Mouse (Mus musculus): ENCODE measurements around the gene Morc3.
A peak's percentile ranks its signal among the peaks of the same experiment; 100 is the strongest.

The Morc3 gene

DNA sequence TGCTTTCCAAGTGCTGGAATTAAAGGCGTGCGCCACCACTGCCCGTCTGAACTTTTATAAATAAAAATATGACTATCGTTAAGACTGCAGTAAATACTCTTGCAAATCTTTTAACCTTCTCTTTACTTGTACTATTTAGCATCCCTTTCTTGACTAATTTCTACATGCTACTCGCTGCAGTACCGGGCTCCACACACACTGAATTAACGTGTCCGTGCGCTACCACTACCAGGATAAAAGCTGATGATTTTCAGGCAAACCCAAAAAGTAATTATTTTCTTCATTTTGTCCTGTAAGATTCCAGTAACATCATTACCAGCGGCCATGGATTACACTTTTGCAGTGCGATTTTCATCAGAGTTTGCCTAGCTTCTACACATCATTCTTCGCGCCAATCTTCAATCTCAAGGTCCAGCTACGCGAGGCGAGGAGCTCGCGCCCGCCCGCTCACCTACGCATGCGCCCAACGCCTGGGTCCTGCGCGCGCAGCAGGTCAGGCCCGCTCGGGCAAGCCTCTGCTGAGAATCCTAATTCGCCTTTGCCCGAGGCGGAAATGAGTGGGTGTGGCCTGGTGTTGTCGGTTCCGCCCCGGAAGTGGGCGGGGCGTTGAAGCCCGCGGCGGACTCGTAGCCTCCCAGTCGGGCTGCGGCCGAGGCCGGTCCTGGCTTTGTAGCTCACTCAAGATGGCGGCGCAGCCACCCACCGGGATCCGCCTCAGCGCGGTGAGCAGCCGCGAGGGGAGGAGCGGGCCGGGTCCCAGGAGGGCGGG is at the start of gene Morc3:
Gene Morc3, plus strand, starts transcription at position 495 of the 769 bp plus-strand sequence.
- peak; percentile 100 for DNase-seq

GRCm38 (mm10) chr16:93784175-93784574 is 47.7 kb upstream of the Morc3 start:
- no peak for DNase-seq

DNA sequence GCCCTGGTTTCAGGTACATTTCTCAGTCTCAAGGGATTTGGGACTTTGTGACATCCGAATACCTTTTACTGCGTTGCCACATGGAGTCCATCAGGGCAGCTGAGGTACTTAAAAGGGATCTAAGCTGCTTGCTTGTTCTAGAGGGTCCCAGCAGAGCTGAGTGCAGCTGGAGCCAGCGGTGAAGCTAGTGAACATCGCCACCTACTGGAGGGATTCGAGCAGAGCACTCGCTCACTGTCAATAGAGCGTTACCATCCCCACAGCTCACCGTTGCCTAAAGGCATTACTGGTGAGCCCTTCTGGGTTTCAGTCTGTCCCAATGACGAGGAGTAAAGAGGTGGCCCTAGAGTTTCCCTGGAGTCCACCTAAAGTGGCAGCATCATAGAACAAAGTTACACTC is 46.1 kb upstream of the Morc3 start:
- DNase-seq = no peak

- DNase-seq = no peak
Measured at GRCm38 (mm10) chr16:93788388-93788787, 43.5 kb upstream of the Morc3 start.

GRCm38 (mm10) chr16:93788881-93789280 is 43.0 kb upstream of the Morc3 start:
- DNase-seq = no peak

DNA sequence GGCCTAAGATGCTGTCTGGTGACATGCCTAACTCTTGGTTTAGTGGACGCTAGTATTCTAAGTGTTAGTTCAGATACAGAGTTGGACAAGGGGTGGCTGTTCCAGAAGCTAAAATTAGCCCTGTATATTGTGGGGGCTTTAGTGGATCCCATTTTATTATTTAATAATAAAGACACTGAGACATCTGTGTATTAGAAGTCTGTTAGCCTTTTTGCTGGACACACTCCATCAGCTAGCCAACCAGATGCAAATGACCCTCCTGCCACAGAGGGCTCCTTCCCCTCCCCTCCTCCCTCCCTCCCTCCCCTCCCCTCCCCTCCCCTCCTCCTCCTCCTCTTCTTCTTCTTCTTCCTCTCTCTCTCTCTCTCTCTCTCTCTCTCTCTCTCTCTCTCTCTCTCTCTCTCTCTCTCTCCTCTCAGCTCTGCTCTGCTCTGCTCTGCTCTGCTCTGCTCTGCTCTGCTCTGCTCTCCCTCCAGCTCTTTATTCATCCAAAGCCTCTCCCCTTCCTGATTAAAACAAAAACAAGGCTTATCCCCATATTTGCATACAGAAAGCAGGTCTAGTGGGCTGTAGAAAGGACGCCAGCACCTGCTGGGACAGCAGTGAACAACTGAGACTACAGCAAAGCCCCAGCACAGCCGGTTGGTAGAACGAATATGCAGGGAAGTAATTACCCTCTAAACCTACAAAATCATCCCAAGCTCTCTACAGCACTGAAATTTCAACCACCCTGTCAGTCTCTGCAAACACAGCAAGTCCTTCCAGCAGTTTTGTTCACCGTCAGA is 41.8 kb upstream of the Morc3 start:
- DNase-seq = no peak

DNA sequence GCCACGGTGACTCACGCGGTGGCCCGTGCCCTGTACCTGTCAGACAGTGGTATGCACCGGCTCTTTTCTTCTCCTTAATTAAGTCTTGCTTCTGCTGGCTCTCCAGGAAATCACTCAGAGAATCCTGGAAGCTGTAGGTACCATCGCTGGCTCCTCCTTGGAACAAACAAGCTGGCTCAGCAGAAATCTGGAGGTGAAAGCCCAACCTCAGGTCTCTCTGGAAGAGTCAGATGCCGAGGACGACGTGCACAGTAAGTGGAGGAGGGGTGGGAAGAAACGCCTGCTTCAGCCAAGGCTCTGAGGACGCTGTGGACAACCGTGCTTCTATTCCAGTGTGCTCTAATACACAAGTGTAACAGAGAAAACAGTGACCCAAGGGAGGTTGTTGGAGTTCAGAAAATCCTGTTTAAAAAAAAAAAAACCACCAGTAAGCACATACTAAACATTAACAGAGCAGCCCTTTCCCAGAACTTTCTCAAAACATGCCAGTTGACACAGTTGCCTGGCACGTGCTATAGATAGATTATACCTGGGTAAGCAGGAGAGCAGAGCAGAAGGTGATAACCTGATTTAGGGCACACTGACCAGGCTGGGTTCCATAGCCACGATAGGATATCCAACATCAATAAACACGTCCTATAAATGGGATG is 38.8 kb upstream of the Morc3 start:
- DNase-seq = no peak

DNA sequence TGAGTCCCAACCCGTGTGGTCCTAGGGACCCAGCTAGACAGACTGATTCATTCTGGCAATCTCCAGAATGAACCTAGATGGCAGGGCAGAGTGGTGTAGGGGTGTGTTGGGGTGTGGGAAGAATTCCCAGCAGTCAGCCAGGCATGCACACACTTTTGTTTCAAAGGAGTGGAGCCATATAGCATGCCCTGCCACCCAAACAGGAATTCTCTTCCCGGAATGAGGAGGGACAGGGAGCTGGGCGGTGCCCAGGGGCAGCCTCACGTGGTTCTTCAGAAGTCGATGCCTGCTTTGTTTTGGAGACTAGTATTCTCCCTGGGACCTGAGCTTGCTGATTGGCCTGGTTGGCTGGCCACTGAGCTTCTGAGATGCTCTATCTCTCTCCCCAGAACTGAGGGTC is 37.1 kb upstream of the Morc3 start:
- DNase-seq = no peak

- DNase-seq = no peak
Measured at GRCm38 (mm10) chr16:93795391-93795790, 36.5 kb upstream of the Morc3 start.

DNA sequence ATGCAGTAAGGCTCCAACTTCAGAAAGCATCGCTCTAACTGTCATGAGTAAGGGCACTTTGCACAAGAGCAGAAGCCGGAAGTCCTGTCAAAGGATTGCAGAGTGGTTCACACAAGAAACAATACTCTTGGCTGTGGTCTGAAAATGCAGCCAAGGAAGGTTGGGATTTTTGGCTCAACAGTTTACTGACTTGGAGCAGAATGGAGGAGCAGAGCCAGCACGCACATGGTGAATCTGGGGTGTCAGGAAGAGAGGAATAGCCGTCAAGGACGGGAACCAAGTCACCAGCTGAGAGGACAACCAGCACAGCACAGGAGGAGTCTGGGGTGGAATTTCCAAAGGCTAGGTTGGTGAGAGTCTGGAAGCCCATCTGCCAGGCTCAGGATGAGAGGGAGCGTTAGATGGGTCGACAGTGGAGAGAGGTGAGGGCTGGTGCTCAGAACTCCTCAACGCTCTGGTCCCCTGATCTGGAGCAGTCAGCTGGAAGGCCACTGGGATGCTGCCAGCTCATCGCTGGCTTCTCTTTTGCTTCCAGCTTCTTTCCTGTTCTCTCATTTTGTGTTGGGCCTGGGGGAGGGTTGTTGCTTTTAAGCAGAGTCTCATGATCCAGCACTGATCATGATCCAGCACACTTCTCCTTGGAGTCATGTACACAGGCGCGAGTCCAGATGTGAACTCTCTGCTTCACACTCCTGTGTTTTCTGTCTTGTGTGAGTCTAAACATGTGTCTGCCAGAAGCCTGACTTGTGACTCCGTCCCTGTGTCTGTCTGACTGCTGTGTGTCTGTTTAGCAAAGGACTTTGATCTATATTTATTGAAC is 34.7 kb upstream of the Morc3 start:
- peak; percentile 72 for DNase-seq

DNA sequence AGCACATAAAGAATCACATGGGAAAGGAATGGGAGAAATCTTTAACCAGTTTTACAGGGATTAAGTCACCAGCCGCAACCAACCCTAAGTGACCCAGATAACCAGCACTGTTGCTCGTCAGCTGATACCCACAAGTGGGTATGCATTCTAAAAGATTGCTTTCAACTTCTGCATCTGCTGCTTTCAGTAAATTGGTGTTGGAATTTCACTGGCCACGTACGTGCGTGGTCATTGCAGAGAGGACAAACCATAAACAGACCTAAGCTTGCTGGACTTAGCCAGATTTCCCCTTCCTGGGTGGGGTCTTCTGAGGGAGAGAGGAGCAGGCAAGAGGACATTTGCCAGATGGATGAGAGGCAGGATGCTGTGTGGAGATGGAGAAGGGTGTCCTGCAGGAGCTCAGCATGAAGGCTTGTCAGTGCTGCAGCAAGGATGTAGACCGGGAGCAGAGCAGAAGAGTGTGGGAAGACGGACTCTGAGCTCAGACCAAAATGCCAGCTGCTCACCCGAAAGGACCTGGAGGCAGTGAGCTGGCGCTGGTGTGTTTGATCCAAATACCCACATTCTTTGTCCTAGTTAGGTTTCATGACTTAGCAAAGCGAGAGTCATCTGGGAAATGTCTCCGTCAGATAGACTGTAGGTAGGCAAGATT is 34.0 kb upstream of the Morc3 start:
- DNase-seq = peak; percentile 32

DNA sequence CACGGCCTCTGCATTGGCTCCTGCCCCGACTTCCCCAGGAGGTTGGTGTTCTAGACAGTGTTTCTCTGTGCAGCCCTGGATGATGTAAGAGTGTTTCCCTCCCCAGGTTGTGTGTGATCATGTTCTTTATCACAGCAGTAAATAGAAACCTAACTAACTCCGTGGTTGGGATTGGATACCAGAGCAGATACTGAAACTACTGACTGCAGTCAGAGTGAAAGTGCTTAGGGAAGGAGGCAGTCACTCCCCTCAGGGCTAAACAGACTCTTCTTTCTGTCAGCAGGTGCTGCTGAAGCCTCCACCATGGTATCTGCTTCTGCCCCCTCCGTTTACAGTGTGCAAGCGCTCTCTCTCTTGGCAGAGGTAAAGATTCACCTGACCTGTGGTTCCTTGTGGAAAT is 33.3 kb upstream of the Morc3 start:
- no peak for DNase-seq

GRCm38 (mm10) chr16:93799071-93799470 is 32.9 kb upstream of the Morc3 start:
- peak; percentile 52 for DNase-seq

GRCm38 (mm10) chr16:93799936-93800335 is 32.0 kb upstream of the Morc3 start:
- no peak for DNase-seq

DNA sequence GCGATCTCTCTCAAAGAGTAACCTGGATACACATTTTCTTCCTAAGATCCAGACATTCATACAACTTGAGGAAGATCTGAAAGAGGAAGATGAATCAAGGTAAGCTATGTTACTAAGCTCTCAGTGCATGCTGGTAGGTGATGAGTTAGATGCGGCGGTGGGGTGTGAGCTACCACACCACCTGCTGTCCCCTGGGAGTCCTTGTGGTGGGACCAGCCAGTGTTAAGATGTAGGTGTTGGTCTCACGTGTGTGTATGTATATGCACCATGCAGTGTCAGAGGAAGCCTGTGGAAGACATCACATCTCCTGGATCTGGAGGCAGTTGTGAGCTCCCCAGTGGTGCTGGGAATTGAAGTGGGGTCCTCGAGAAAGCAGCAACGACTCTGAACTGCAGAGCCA is 24.8 kb upstream of the Morc3 start:
- DNase-seq = no peak

DNA sequence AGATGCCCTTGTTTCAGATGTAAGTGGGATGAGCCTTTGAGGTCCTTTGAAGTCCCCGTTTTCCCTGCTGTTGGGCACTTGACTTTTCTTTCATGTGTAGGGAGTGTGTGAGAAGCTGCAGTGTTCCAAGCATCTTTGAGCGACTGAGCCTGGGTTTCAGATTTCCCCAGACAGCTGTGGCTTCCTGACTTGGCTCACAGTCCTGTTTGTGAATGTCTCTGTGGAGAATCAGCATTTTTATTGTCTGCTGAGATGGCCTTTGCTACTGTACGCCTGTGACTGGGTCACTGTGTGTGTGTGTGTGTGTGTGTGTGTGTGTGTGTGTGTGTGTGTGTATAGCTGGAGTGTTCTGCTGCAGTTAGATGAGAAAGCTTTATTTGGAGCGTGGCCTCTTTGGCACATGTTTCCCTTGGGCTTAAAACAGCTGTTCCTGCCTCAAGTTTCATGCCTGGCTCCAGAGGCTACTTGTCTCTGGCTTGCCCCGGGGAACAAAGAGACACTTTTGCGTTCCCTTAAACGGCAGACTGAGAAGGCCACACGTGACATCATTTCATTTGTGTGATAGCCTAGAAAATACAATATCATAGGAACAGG is 23.9 kb upstream of the Morc3 start:
- no peak for DNase-seq

DNA sequence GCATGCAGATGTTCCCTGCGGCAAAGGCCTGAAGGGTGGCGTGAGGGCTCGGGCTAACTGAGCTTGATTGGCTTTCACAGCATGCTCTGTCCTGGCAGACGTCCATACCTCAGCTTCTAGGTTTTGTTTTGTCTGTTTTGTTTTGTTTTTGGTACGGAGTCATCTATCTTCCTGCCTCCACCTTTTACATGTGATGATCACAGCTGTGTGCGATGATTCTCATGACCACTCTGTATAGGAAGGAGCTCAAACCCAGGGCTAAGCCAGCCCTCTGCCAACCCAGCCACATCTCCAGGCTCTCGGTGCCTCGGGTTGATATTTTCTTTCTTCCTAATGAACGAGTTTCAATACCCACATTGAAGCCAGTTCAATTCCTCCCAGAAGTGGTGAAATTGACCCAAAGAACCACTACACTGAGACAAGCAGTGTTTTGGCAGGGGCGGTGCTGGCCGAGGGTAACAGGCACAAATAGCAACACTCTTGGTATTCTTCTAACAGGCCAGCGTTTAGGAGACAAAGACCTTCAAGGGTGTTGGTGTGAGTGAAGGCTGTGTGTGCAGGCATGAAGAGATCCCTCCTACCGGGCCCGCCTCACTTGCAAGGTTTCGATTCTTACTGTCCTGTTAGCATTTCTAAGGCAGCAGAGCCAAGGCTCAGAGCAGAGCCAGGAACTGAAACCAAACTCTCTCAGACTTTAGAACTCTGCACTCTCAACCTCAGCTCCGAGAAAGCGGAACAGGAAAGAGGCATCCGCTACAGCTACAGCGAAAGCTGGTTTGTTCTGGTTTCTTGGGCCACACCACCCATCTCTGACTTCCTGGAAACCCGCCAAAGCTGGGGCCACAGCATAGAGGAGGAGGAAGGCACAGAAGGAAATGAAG is 15.8 kb upstream of the Morc3 start:
- no peak for DNase-seq

GRCm38 (mm10) chr16:93816861-93817260 is 15.1 kb upstream of the Morc3 start:
- DNase-seq = no peak

GRCm38 (mm10) chr16:93817371-93817770 is 14.6 kb upstream of the Morc3 start:
- no peak for DNase-seq

- DNase-seq = no peak
Measured at GRCm38 (mm10) chr16:93818691-93819324, 13.1 kb upstream of the Morc3 start.
